Mouse (Mus musculus) G1E (cell line): ENCODE results near the gene Atp5k.

Experiments
- CTCF ChIP-seq: IDR thresholded peaks from 2 replicates; pipeline ENCODE4 v1.5.1; 2012; ENCODE audit warnings: low read depth, low read length, inconsistent platforms, mixed read lengths
- GATA1 ChIP-seq: IDR thresholded peaks from 2 replicates; pipeline ENCODE4 v1.6.1; 2012; ENCODE audit warnings: borderline replicate concordance, low read length, inconsistent platforms, mixed read lengths
- GATA2 ChIP-seq: IDR thresholded peaks from 2 replicates; pipeline ENCODE4 v1.6.1; 2012; ENCODE audit warnings: low read depth, low read length, inconsistent platforms, borderline replicate concordance
- POLR2AphosphoS5 ChIP-seq: IDR thresholded peaks from 2 replicates; pipeline ENCODE4 v1.6.1; 2012; ENCODE audit warnings: low read depth, low read length, inconsistent platforms; ENCODE audit not compliant: insufficient replicate concordance
- TAL1 ChIP-seq: conservative IDR thresholded peaks from 2 replicates; pipeline ENCODE4 v1.6.1; 2012; ENCODE audit warnings: low read depth, low read length, inconsistent platforms, mixed read lengths

DNA sequence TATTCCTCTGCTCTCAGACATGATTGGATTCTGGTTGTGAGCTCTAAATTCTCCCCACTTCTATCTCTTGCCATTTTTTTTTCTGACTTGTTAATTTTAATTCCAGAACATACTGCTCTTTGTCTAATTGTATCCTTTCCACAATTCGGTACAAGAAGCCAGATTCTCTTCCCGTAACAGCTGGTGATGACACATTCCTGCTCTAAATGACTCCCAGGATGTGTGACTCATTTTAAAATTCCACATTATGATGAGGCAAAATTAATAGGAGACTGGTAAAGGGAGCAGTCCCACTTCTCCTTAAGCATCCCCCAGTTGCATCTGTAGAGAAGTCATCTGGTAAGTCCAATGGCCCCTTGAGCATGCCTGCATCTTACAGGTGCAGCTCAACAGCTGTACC is 48.6 kb downstream of the Atp5k start:
- TF ChIP-seq CTCF (no peak), GATA1 (no peak), TAL1 (no peak), GATA2 (no peak), POLR2AphosphoS5 (no peak)
